Mouse (Mus musculus) liver, postnatal 0 days (tissue): Measurements from ENCODE around the gene Syce3. TPM values are rescaled to one million over a fixed set of nuclear protein-coding genes. Genes with fewer than 3 reads are reported as not detected.

Experiments used
- ATAC-seq: fragments of 200-750 bp; cut with Nextera tagmentation; 2 replicates; pipeline ENCODE4 v1.8.0; 2017; ENCODE audit warnings: mild to moderate bottlenecking, moderate library complexity
- DNase-seq: peaks from one replicate; pipeline ENCODE4 v3.0.0-alpha.2; 2016
- H3K27ac ChIP-seq: fragments of 300-500 bp; sonication (generic); 2 replicates; pipeline ENCODE4 v1.5.1; 2014; ENCODE audit warnings: antibody characterized with exemption, moderate library complexity, mild to moderate bottlenecking, low read depth
- H3K27me3 ChIP-seq: fragments of 300-500 bp; sonication (generic); 2 replicates; pipeline ENCODE4 v1.6.1; 2014; ENCODE audit warnings: low read length, control low read depth, mixed read lengths; ENCODE audit not compliant: insufficient read depth
- H3K36me3 ChIP-seq: fragments of 300-500 bp; sonication (generic); replicated peaks from 2 replicates; pipeline ENCODE4 v1.6.1; 2014; ENCODE audit warnings: mild to moderate bottlenecking, control low read depth, low read length, moderate library complexity, mixed read lengths; ENCODE audit not compliant: insufficient read depth
- H3K4me1 ChIP-seq: fragments of 300-500 bp; sonication (generic); 2 replicates; pipeline ENCODE4 v1.6.1; 2014; ENCODE audit warnings: antibody characterized with exemption, mild to moderate bottlenecking, control low read depth; ENCODE audit not compliant: insufficient read depth
- H3K4me2 ChIP-seq: fragments of 300-500 bp; sonication (generic); 2 replicates; pipeline ENCODE4 v1.6.1; 2014; ENCODE audit warnings: low read depth, mild to moderate bottlenecking, low read length, moderate library complexity, mixed read lengths
- H3K4me3 ChIP-seq: fragments of 300-500 bp; sonication (generic); 2 replicates; pipeline ENCODE4 v1.5.1; 2014; ENCODE audit warnings: low read depth, low read length
- H3K9ac ChIP-seq: fragments of 300-500 bp; sonication (generic); replicated peaks from 2 replicates; pipeline ENCODE4 v1.6.1; 2014; ENCODE audit warnings: mild to moderate bottlenecking, moderate library complexity
- H3K9me3 ChIP-seq: fragments of 300-500 bp; sonication (generic); 2 replicates; pipeline ENCODE4 v1.6.1; 2016; ENCODE audit warnings: mild to moderate bottlenecking, control low read depth, low read length, mixed read lengths
- CTCF ChIP-seq: sonication (generic); IDR thresholded peaks from 2 replicates; pipeline ENCODE4 v1.5.1; 2016; ENCODE audit warnings: antibody characterized with exemption, low read depth
- EP300 ChIP-seq: IDR thresholded peaks from 2 replicates; pipeline ENCODE4 v1.6.1; 2016; ENCODE audit warnings: antibody characterized with exemption, low read depth, mild to moderate bottlenecking
- WGBS: fragments of 180-500 bp; shearing (Covaris S2); extraction: QIAGEN DNeasy Blood & Tissue Kit; methylation state at CpG from one replicate; pipeline ENCODE4 v1.1.7; 2014; ENCODE audit not compliant: insufficient replicate concordance; 5-methylcytosine and 5-hydroxymethylcytosine counted together
- polyA plus RNA-seq: library from polyadenylated mRNA; unstranded; fragments of >200 nt; fragmentation: Nextera tagmentation; extraction: Ambion mirVana; gene quantifications from 2 replicates; pipeline ENCODE4 v1.2.1, GENCODE M21; 2015

Gene Syce3
- polyA plus RNA-seq, 1 experiment from 2014 or later, result not detected

- peaks cover 42% of the 10 kb centered on the region for H3K36me3 ChIP-seq
- under 1% methylated on average over 64 of the region's 64 CpGs for WGBS
- TF ChIP-seq CTCF (0 out of 2 replicates have a peak, but pooled peaks have one; percentile 7), EP300 (peak; percentile 71; the same call in 1 of the 2 replicates)
- peak; percentile 98 for DNase-seq
- ATAC-seq, result peak; percentile 94
- peak within 1 kb of the TSS; percentile 84 for H3K27ac ChIP-seq
- H3K27me3 ChIP-seq, result no peaks in the 10 kb centered on the region
- H3K9me3 ChIP-seq, result no peaks in the 10 kb centered on the region
- peaks cover 21% of the 10 kb centered on the region for H3K4me1 ChIP-seq
- H3K4me2 ChIP-seq, result peak within 1 kb of the TSS; percentile 83
- peak within 1 kb of the TSS; percentile 91 for H3K4me3 ChIP-seq
- peak within 1 kb of the TSS; percentile 81 for H3K9ac ChIP-seq
Measured at GRCm38 (mm10) chr15:89355241-89356187, 54.8 kb downstream of the Syce3 start, which contains the start of the genes Lmf2 and Ncaph2. Lmf2 (minus strand) TSS chr15:89355659. Ncaph2 (plus strand) TSS chr15:89355719.

GRCm38 (mm10) chr15:89354455-89354854 lies 55.8 kb downstream of the Syce3 start:
- peak overlapping the region; percentile 91 for H3K4me3 ChIP-seq
- no peak for ATAC-seq
- peak overlapping the region; percentile 81 for H3K9ac ChIP-seq

GRCm38 (mm10) chr15:89353837-89354236 lies 56.5 kb downstream of the Syce3 start:
- Histone ChIP-seq H3K27me3 (no peaks in the 10 kb centered on the region), H3K4me1 (peaks cover 21% of the 10 kb centered on the region), H3K9me3 (no peaks in the 10 kb centered on the region), H3K36me3 (peaks cover 36% of the 10 kb centered on the region), H3K27ac (no peak overlapping the region), H3K9ac (no peak overlapping the region), H3K4me2 (peak overlapping the region; percentile 83; the same call in 1 of the 2 replicates), H3K4me3 (no peak overlapping the region)
- TF ChIP-seq CTCF (no peak), EP300 (no peak)
- DNase-seq, result no peak
- WGBS, result 92% methylated on average over 16 of the region's 16 CpGs
- no peak for ATAC-seq

More at GRCm38 (mm10) chr15:89354455-89354854, 55.8 kb downstream of the Syce3 start:
- H3K9me3 ChIP-seq, result no peaks in the 10 kb centered on the region
- H3K4me2 ChIP-seq, result peak overlapping the region; percentile 83
- TF ChIP-seq EP300 (no peak), CTCF (no peak)
- WGBS, result 76% methylated on average over 7 of the region's 7 CpGs
- no peak overlapping the region for H3K27ac ChIP-seq
- H3K27me3 ChIP-seq, result no peaks in the 10 kb centered on the region
- H3K4me1 ChIP-seq, result peaks cover 21% of the 10 kb centered on the region
- peaks cover 36% of the 10 kb centered on the region for H3K36me3 ChIP-seq
- peak; percentile 21 for DNase-seq

- H3K4me3 ChIP-seq, result no peak overlapping the region
- no peak overlapping the region for H3K27ac ChIP-seq
- ATAC-seq, result no peak
- H3K9ac ChIP-seq, result no peak overlapping the region
- no peaks in the 10 kb centered on the region for H3K27me3 ChIP-seq
- H3K4me1 ChIP-seq, result peaks cover 21% of the 10 kb centered on the region
- DNase-seq, result no peak
- H3K9me3 ChIP-seq, result no peaks in the 10 kb centered on the region
- H3K4me2 ChIP-seq, result no peak overlapping the region
- no peak for TF ChIP-seq EP300
- no peak for TF ChIP-seq CTCF
- 95% methylated on average over 12 of the region's 12 CpGs for WGBS
- peaks cover 36% of the 10 kb centered on the region for H3K36me3 ChIP-seq
Measured at GRCm38 (mm10) chr15:89352795-89353194, 57.5 kb downstream of the Syce3 start.

- no peak for DNase-seq
- H3K36me3 ChIP-seq, result peaks cover 31% of the 10 kb centered on the region
- peaks cover 15% of the 10 kb centered on the region for H3K4me1 ChIP-seq
- H3K4me2 ChIP-seq, result no peak overlapping the region
- H3K9ac ChIP-seq, result no peak overlapping the region
- WGBS, result 92% methylated on average over 14 of the region's 14 CpGs
- H3K4me3 ChIP-seq, result no peak overlapping the region
- no peak overlapping the region for H3K27ac ChIP-seq
- no peaks in the 10 kb centered on the region for H3K27me3 ChIP-seq
- no peaks in the 10 kb centered on the region for H3K9me3 ChIP-seq
- TF ChIP-seq EP300, result no peak
- no peak for TF ChIP-seq CTCF
- no peak for ATAC-seq
Measured at GRCm38 (mm10) chr15:89352054-89352453, 58.2 kb downstream of the Syce3 start.

GRCm38 (mm10) chr15:89351302-89351701 lies 59.0 kb downstream of the Syce3 start:
- H3K27ac ChIP-seq, result no peak overlapping the region
- H3K4me3 ChIP-seq, result no peak overlapping the region
- 91% methylated on average over 15 of the region's 15 CpGs for WGBS
- no peaks in the 10 kb centered on the region for H3K9me3 ChIP-seq
- no peak overlapping the region for H3K9ac ChIP-seq
- peaks cover 10% of the 10 kb centered on the region for H3K4me1 ChIP-seq
- H3K4me2 ChIP-seq, result no peak overlapping the region
- no peak for TF ChIP-seq EP300
- TF ChIP-seq CTCF, result no peak
- peak; percentile 13 for DNase-seq
- no peaks in the 10 kb centered on the region for H3K27me3 ChIP-seq
- peaks cover 31% of the 10 kb centered on the region for H3K36me3 ChIP-seq
- no peak for ATAC-seq
